Mouse (Mus musculus): ENCODE results near the gene Prelp. TPM values are rescaled to one million over a fixed set of nuclear protein-coding genes. Genes with fewer than 3 reads are reported as not detected.

Gene Prelp
- polyA plus RNA-seq, 2 experiments from 2014 or later: not detected

Other genes with a start within 250 kb of the Prelp start
- 100 to 1,000 TPM; 101 to 145 TPM for gene Lax1, start 231.3 kb downstream of the Prelp start, polyA plus RNA-seq (2017; shearing (Covaris generic))
- 10 to 100 TPM in 1 of 2 experiments, 1 to 10 TPM in 1; 9.6 to 12.8 TPM for gene Atp2b4, start 120.4 kb downstream of the Prelp start, polyA plus RNA-seq (2017; shearing (Covaris generic))
- gene Optc, start 13.4 kb downstream of the Prelp start, polyA plus RNA-seq (2017; shearing (Covaris generic)): not detected
- not detected for gene Fmod, start 115.8 kb upstream of the Prelp start, polyA plus RNA-seq (2017; shearing (Covaris generic))
- gene Btg2, start 157.7 kb upstream of the Prelp start, polyA plus RNA-seq (2017; shearing (Covaris generic)): 100 to 1,000 TPM; 243 to 289 TPM
- gene Chit1, start 189.8 kb upstream of the Prelp start, polyA plus RNA-seq (2017; shearing (Covaris generic)): not detected